Mouse (Mus musculus) myocyte (in vitro differentiated cells): ENCODE results near the gene Lrrc28. TPM values are rescaled to one million over a fixed set of nuclear protein-coding genes. Genes with fewer than 3 reads are reported as not detected.

Experiments used
- H3K27me3 ChIP-seq: one replicate; pipeline ENCODE4 v1.6.1; 2011; ENCODE audit not compliant: control insufficient read depth, insufficient read depth, insufficient read length
- H3K36me3 ChIP-seq: one replicate; pipeline ENCODE4 v1.6.1; 2011; ENCODE audit not compliant: control insufficient read depth, insufficient read depth
- H3K4me2 ChIP-seq: one replicate; pipeline ENCODE4 v1.6.1; 2011; ENCODE audit warnings: low read depth, control low read depth
- H3K4me3 ChIP-seq: one replicate; pipeline ENCODE4 v1.5.1; 2011; ENCODE audit warnings: mild to moderate bottlenecking, control low read depth, moderate library complexity
- H3K79me2 ChIP-seq: one replicate; pipeline ENCODE4 v1.6.1; 2011; ENCODE audit not compliant: control insufficient read depth, insufficient read depth
- H3ac ChIP-seq: one replicate; pipeline ENCODE4 v1.6.1; 2011; ENCODE audit not compliant: control insufficient read depth, insufficient read length
- CEBPB ChIP-seq: IDR thresholded peaks from 2 replicates; pipeline ENCODE4 v1.6.1; 2011; ENCODE audit warnings: mild to moderate bottlenecking, moderate library complexity; ENCODE audit not compliant: poor library complexity, insufficient read depth, severe bottlenecking
- E2F4 ChIP-seq: IDR thresholded peaks from one replicate; pipeline ENCODE4 v1.6.1; 2011; ENCODE audit warnings: mild to moderate bottlenecking, control low read depth, moderate library complexity; ENCODE audit not compliant: insufficient read depth
- MAX ChIP-seq: IDR thresholded peaks from one replicate; pipeline ENCODE4 v1.6.1; 2011; ENCODE audit warnings: low read depth, mild to moderate bottlenecking, control low read depth
- MYOD1 ChIP-seq, 3 experiments: IDR thresholded peaks; one replicate each; pipeline ENCODE4 v1.6.1; 2011; ENCODE audit warnings: control low read depth in 2 of 3, low read depth in 2 of 3, mild to moderate bottlenecking in 2 of 3, moderate library complexity in 1 of 3; ENCODE audit not compliant: insufficient read length in 2 of 3, control insufficient read depth in 1 of 3
- MYOG ChIP-seq, 3 experiments: IDR thresholded peaks; one replicate each; pipeline ENCODE4 v1.6.1; 2011; ENCODE audit warnings: control low read depth in 2 of 3, low read depth in 2 of 3, mild to moderate bottlenecking in 2 of 3; ENCODE audit not compliant: insufficient read length in 2 of 3, control insufficient read depth in 1 of 3, insufficient read depth in 1 of 3
- POLR2A ChIP-seq: IDR thresholded peaks from one replicate; pipeline ENCODE4 v1.6.1; 2011; ENCODE audit warnings: low read depth, mild to moderate bottlenecking, control low read depth, moderate library complexity; ENCODE audit not compliant: insufficient read length
- POLR2AphosphoS2 ChIP-seq: IDR thresholded peaks from one replicate; pipeline ENCODE4 v1.6.1; 2011; ENCODE audit warnings: low read depth, control low read depth; ENCODE audit not compliant: insufficient read length
- REST ChIP-seq: IDR thresholded peaks from one replicate; pipeline ENCODE4 v1.6.1; 2011; ENCODE audit warnings: mild to moderate bottlenecking, control low read depth, moderate library complexity; ENCODE audit not compliant: insufficient read depth, insufficient read length
- SRF ChIP-seq: IDR thresholded peaks from one replicate; pipeline ENCODE4 v1.6.1; 2011; ENCODE audit warnings: low read depth; ENCODE audit not compliant: control insufficient read depth, insufficient read length
- TCF12 ChIP-seq: IDR thresholded peaks from one replicate; pipeline ENCODE4 v1.6.1; 2011; ENCODE audit warnings: mild to moderate bottlenecking, control low read depth; ENCODE audit not compliant: poor library complexity, insufficient read depth, severe bottlenecking
- TCF3 ChIP-seq: IDR thresholded peaks from one replicate; pipeline ENCODE4 v1.6.1; 2011; ENCODE audit warnings: low read depth, control low read depth; ENCODE audit not compliant: insufficient read length
- USF1 ChIP-seq: IDR thresholded peaks from one replicate; pipeline ENCODE4 v1.6.1; 2011; ENCODE audit warnings: low read depth, mild to moderate bottlenecking, control low read depth, moderate library complexity
- polyA plus RNA-seq: library from polyadenylated mRNA; unstranded; fragments of >200 nt; fragmentation: generic; extraction: Trizol; gene quantifications from one replicate; pipeline ENCODE4 v1.2.1, GENCODE M21; 2012; ENCODE audit warnings: missing spikeins

Lrrc28 gene
- polyA plus RNA-seq, 1 experiment: 24.2 TPM

GRCm38 (mm10) chr7:67636161-67636560 lies 8.9 kb downstream of the Lrrc28 start:
- no peak overlapping the region for H3K4me3 ChIP-seq
- H3ac ChIP-seq: no peak overlapping the region
- no peaks in the 10 kb centered on the region for H3K27me3 ChIP-seq
- no peak overlapping the region for H3K4me2 ChIP-seq
- no peak for TF ChIP-seq MAX
- peaks cover 10% of the 10 kb centered on the region for H3K36me3 ChIP-seq
- H3K79me2 ChIP-seq: no peaks in the 10 kb centered on the region

GRCm38 (mm10) chr7:67634210-67634609 lies 10.9 kb downstream of the Lrrc28 start:
- H3K4me3 ChIP-seq: no peak overlapping the region
- H3K27me3 ChIP-seq: no peaks in the 10 kb centered on the region
- TF ChIP-seq MYOD1 (IDR thresholded peaks at IDR 0.05; ENCODE audit: control insufficient read depth in 1 of 3, insufficient read length in 2 of 3, low read depth in 2 of 3) (no peak), MYOG (IDR thresholded peaks at IDR 0.05; ENCODE audit: control insufficient read depth in 1 of 3, insufficient read depth in 1 of 3, insufficient read length in 2 of 3, low read depth in 2 of 3) (no peak), POLR2AphosphoS2 (no peak), E2F4 (no peak), TCF3 (no peak), USF1 (no peak), SRF (no peak), POLR2A (no peak), MAX (no peak)
- no peaks in the 10 kb centered on the region for H3K36me3 ChIP-seq
- H3K4me2 ChIP-seq: no peak overlapping the region
- no peaks in the 10 kb centered on the region for H3K79me2 ChIP-seq
- no peak overlapping the region for H3ac ChIP-seq

GRCm38 (mm10) chr7:67632380-67632779 lies 12.7 kb downstream of the Lrrc28 start:
- no peak overlapping the region for H3K4me2 ChIP-seq
- no peaks in the 10 kb centered on the region for H3K79me2 ChIP-seq
- no peaks in the 10 kb centered on the region for H3K36me3 ChIP-seq
- H3ac ChIP-seq: no peak overlapping the region
- no peaks in the 10 kb centered on the region for H3K27me3 ChIP-seq
- H3K4me3 ChIP-seq: no peak overlapping the region
- no peak for TF ChIP-seq USF1
- no peak for TF ChIP-seq REST

GRCm38 (mm10) chr7:67630817-67631216 lies 14.3 kb downstream of the Lrrc28 start:
- Histone ChIP-seq H3K4me2 (peak overlapping the region; percentile 37), H3K27me3 (no peaks in the 10 kb centered on the region), H3K36me3 (no peaks in the 10 kb centered on the region), H3K79me2 (no peaks in the 10 kb centered on the region), H3K4me3 (no peak overlapping the region), H3ac (no peak overlapping the region)
- no peak for TF ChIP-seq REST
- TF ChIP-seq POLR2AphosphoS2: no peak
- TF ChIP-seq TCF12: no peak
- no peak for TF ChIP-seq MYOD1 (IDR thresholded peaks at IDR 0.05; ENCODE audit: control insufficient read depth in 1 of 3, insufficient read length in 2 of 3, low read depth in 2 of 3)
- no peak for TF ChIP-seq MAX

DNA sequence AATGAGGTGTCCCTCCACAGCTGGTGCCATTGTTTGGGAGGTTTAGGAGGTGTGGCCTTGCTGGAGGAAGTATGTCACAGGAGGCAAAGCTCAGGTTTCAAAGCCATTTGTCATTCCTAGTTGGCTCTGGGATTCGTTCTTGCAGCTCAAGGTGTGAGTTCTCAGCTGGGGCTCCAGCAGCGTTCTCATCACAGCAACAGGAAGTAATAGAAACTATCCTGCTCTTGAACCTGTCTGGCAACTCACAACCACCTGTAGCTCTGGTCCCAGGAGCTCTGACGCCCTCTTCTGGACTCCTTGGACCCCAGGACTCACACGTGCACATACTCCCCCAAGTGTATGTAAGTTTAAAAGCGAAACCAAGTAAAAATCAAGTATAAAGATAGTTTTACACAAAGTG lies 15.4 kb downstream of the Lrrc28 start:
- Histone ChIP-seq H3K4me2 (peak overlapping the region; percentile 37), H3K27me3 (no peaks in the 10 kb centered on the region), H3K79me2 (no peaks in the 10 kb centered on the region), H3ac (no peak overlapping the region), H3K36me3 (no peaks in the 10 kb centered on the region), H3K4me3 (no peak overlapping the region)
- TF ChIP-seq POLR2A: no peak
- no peak for TF ChIP-seq TCF12
- peak in 1 of 3 experiments; percentile 29 for TF ChIP-seq MYOD1 (IDR thresholded peaks at IDR 0.05; ENCODE audit: control insufficient read depth in 1 of 3, insufficient read length in 2 of 3, low read depth in 2 of 3)

GRCm38 (mm10) chr7:67626671-67627070 lies 18.4 kb downstream of the Lrrc28 start:
- TF ChIP-seq SRF (no peak), REST (no peak), POLR2AphosphoS2 (no peak), CEBPB (no peak), MYOG (IDR thresholded peaks at IDR 0.05; ENCODE audit: control insufficient read depth in 1 of 3, insufficient read depth in 1 of 3, insufficient read length in 2 of 3, low read depth in 2 of 3) (no peak), MYOD1 (IDR thresholded peaks at IDR 0.05; ENCODE audit: control insufficient read depth in 1 of 3, insufficient read length in 2 of 3, low read depth in 2 of 3) (no peak)
- H3K79me2 ChIP-seq: no peaks in the 10 kb centered on the region
- no peaks in the 10 kb centered on the region for H3K27me3 ChIP-seq
- no peak overlapping the region for H3K4me2 ChIP-seq
- no peak overlapping the region for H3ac ChIP-seq
- H3K4me3 ChIP-seq: no peak overlapping the region
- no peaks in the 10 kb centered on the region for H3K36me3 ChIP-seq
